Mouse (Mus musculus) brain, embryonic 14.5 days (tissue): ENCODE data around the gene Icam5.

Source experiments
- CTCF ChIP-seq: fragments of 200-500 bp; IDR thresholded peaks from 2 replicates; pipeline ENCODE4 v1.5.1; 2012; ENCODE audit warnings: inconsistent platforms, mild to moderate bottlenecking, moderate library complexity, borderline replicate concordance; ENCODE audit not compliant: insufficient read depth, insufficient read length; ENCODE audit errors: extremely low read depth
- POLR2A ChIP-seq: fragments of 200-500 bp; IDR thresholded peaks from 2 replicates; pipeline ENCODE4 v1.6.1; 2012; ENCODE audit warnings: mild to moderate bottlenecking, inconsistent platforms, borderline replicate concordance; ENCODE audit not compliant: poor library complexity, insufficient read depth, insufficient read length, severe bottlenecking; ENCODE audit errors: extremely low read depth

GRCm38 (mm10) chr9:21021363-21021762, 10.5 kb upstream of the Icam5 start:
- TF ChIP-seq POLR2A (no peak), CTCF (no peak)
